Mouse (Mus musculus) urinary bladder, postnatal 25 days (tissue): Measurements from ENCODE around the gene Lmo4.

Source experiments
- DNase-seq: peaks from one replicate; pipeline ENCODE4 v3.0.0; 2022; ENCODE audit warnings: low spot score

Lmo4 gene

DNA sequence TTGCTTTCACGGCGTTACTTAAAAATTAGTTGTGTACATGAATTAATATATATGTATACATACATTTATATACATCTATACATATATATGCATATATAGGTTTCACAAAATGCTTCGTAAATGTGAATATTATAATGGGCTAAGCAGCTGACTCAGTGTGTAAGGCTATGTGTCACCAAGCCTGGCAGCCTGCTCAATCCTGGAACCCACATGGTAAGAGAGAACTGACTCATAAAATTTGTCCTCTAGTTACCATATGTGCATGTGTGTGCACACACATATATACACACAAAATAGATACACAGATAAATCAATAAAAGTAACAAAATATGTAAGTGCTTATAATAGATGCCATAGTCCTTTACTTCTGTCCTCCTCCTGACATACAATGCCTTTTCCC lies 56.8 kb downstream of the Lmo4 start:
- DNase-seq = no peak

DNA sequence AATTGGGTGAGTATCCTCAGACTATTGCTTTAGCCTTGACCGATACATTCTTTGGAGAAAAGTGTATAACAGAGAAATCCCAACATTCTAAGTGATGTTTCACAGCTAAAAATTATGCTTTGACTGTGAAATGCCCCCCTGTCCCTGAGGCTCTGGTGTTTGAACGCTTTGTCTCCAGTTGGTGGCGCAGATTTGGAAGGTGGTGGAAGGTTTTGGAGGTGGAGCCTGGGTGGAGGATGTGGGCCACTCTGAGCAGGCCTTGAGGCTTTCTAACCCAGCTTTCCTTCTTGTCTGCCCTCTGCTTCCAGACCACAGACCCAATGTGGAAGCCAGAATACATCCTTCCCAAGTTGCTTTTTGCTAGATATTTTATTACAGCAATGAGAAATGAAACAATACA lies 57.8 kb downstream of the Lmo4 start:
- no peak for DNase-seq

DNA sequence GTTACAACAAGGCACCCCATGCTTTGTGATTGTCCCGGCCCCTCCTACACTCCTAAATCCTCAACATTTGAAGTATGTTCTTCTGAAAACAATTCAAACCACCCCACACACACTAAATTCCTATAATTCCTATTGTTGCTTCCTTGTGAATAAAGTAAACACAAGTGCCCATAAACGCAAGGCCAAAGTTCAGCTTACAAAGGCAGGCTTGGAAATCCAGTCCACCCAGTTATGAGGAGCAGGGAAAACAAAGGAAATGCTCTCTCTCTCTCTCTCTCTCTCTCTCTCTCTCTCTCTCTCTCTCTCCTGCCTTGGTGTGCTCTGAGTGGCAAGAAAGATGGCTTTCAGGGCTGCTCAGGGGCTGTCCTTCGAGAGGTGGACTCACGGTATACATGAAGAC lies 61.0 kb downstream of the Lmo4 start:
- no peak for DNase-seq

DNA sequence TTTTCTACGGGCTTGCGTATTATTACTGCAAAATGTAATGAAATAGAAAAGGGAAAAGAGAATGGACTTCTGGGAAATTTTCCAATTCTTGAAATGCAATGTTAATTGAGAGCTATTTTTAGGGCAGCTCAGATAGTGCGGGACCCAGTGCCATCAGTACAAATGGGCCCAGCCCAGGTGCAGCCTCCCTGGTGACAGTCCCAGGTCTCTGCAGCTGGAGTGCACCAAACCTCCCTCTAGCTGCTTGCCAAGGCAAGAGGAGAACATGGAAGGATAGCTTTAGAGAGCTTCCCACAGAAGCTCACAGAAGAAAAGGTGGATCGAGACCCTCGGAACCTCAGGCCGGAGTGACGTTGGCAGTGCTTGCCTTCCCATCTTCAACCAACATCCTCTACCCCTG lies 62.1 kb downstream of the Lmo4 start:
- no peak for DNase-seq

DNA sequence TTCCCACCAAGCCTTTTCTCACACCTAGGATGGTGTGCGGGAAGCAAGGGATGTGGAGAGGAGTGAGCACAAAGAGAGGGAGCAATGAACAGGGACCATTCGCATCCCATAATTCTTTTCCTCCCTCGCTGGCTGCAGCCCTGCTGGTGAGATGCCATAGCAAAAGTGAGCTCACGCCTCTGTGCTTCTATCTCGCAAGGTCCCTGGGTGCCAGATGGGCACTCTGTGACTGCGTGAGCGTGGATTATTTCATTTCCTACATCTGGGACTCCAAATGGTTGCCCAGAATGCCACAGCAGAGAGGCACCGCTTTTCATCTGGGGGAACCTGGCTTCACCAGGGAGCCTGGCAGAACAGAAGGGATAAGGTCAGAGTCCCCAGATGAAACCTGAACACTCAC lies 63.2 kb downstream of the Lmo4 start:
- DNase-seq = no peak

DNA sequence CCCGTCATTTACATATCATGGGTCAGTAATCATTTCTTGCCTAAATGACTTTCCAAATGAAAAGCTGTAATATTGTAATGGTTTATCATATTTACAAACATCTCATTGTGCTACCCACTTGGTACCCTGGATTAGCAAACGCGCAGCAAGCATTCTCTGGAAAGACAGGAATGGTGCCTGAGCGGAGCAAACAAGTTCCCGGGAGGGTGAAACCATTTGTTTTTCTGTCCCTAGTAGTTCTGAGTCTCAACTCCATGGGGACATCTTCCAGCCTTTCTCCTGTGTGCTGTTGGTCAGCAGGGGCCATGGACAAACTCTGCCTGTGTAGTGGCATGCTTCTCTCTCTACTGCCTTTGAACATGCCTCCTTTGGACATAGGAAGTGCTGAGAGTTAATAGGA lies 64.2 kb downstream of the Lmo4 start:
- no peak for DNase-seq

DNA sequence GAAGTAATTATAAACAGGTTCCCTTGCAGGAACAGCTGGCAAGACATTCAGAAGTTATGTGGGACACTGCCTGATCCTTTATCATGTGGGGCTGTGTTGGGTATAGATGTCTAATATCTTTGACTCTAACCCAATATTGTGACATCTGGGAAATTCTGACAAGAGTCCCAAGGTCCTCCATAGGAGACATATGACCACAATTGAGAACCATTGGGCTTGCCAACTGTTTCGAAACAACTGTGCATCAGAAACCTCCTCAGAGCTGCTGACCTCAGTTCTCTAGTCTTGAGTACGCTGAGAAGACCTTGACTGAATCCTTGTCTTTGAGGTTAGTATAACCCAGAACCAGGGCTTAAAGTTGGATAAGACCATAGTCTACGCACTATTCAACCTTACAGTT lies 66.4 kb downstream of the Lmo4 start:
- DNase-seq = no peak
